Mouse (Mus musculus) liver, embryonic 13.5 days (tissue): ENCODE results near the gene Trim65. TPM values are rescaled to one million over a fixed set of nuclear protein-coding genes. Genes with fewer than 3 reads are reported as not detected.
A peak's percentile ranks its signal among the peaks of the same experiment; 100 is the strongest.

Source experiments
- ATAC-seq: fragments of 200-750 bp; cut with Nextera tagmentation; 2 replicates; pipeline ENCODE4 v1.8.0; 2017; ENCODE audit warnings: low read depth, mild to moderate bottlenecking, moderate number of reproducible peaks, moderate library complexity
- DNase-seq: peaks from one replicate; pipeline ENCODE4 v3.0.0; 2022
- H3K27ac ChIP-seq: fragments of 300-500 bp; sonication (generic); 2 replicates; pipeline ENCODE4 v1.5.1; 2015; ENCODE audit warnings: moderate library complexity, mild to moderate bottlenecking, inconsistent platforms
- H3K27me3 ChIP-seq: fragments of 300-500 bp; sonication (generic); 2 replicates; pipeline ENCODE4 v1.6.1; 2015; ENCODE audit warnings: mild to moderate bottlenecking, inconsistent platforms
- H3K36me3 ChIP-seq: fragments of 300-500 bp; sonication (generic); 2 replicates; pipeline ENCODE4 v1.6.1; 2015; ENCODE audit warnings: mild to moderate bottlenecking, inconsistent platforms
- H3K4me1 ChIP-seq: fragments of 300-500 bp; sonication (generic); replicated peaks from 2 replicates; pipeline ENCODE4 v1.6.1; 2015; ENCODE audit warnings: inconsistent platforms
- H3K4me2 ChIP-seq: fragments of 300-500 bp; sonication (generic); 2 replicates; pipeline ENCODE4 v1.6.1; 2015; ENCODE audit warnings: inconsistent platforms, mild to moderate bottlenecking, moderate library complexity
- H3K4me3 ChIP-seq: fragments of 300-500 bp; sonication (generic); replicated peaks from 2 replicates; pipeline ENCODE4 v1.5.1; 2015; ENCODE audit warnings: mild to moderate bottlenecking, inconsistent platforms
- H3K9ac ChIP-seq: fragments of 300-500 bp; sonication (generic); 2 replicates; pipeline ENCODE4 v1.6.1; 2015; ENCODE audit warnings: mild to moderate bottlenecking, inconsistent platforms
- H3K9me3 ChIP-seq: fragments of 300-500 bp; sonication (generic); replicated peaks from 2 replicates; pipeline ENCODE4 v1.6.1; 2016; ENCODE audit warnings: inconsistent platforms
- WGBS: fragments of 180-500 bp; shearing (Covaris S2); methylation state at CpG from one replicate; pipeline ENCODE4 v1.1.7; 2015; ENCODE audit not compliant: insufficient replicate concordance; 5-methylcytosine and 5-hydroxymethylcytosine counted together
- polyA plus RNA-seq: library from polyadenylated mRNA; unstranded; fragments of >200 nt; fragmentation: Nextera tagmentation; extraction: Ambion mirVana; gene quantifications from 2 replicates; pipeline ENCODE4 v1.2.1, GENCODE M21; 2015

Gene Trim65
- polyA plus RNA-seq, 1 experiment from 2014 or later = 1.1 TPM

DNA sequence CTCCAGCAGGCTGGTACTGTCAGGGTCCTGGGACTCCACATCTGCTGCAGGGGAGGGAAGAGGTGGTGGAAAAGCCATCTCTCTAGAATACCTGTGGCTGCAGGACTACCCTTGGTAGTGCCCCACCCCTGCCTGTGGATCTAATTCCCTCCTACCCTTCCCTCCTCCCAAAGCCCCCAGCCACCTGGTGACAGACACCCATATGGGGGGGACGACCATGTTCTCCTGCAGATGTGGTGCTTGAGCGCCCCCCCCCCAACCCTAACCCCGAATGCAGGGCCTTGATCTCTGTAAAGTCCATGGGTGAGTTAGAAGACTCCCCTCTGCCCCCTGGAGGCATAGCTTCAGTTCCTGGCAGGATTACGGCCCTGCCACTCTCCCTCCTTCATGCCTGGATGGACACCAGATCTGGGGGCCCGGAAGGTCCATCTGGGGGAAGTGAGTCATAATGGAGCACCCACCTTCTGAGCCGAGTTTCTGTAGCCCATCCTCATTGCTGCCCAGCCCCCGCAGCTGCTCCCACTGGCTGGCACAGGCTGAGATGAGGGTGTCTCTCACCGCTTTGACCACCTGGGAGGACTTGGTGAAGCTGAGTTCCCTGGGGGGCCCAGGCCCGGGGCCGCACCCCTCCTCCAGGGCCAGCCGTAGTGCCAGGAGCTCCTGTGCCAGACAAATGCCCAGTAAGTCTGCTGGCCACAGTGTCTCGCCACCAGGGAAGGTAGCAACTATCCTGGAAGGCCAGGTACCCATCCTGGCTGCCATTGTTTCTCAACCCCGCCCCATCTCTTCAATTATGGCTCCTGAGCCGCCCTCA lies 23.8 kb downstream of the Trim65 start:
- H3K27ac ChIP-seq = no peak overlapping the region
- H3K9me3 ChIP-seq = no peaks in the 10 kb centered on the region
- H3K9ac ChIP-seq = no peak overlapping the region
- H3K4me3 ChIP-seq = no peak overlapping the region
- H3K27me3 ChIP-seq = peaks cover 68% of the 10 kb centered on the region
- no peak for ATAC-seq
- H3K36me3 ChIP-seq = no peaks in the 10 kb centered on the region
- peak overlapping the region; percentile 8; the same call in 1 of the 2 replicates for H3K4me2 ChIP-seq
- 41% methylated on average over 14 of the region's 14 CpGs for WGBS
- H3K4me1 ChIP-seq = peaks cover 82% of the 10 kb centered on the region
- no peak for DNase-seq

DNA sequence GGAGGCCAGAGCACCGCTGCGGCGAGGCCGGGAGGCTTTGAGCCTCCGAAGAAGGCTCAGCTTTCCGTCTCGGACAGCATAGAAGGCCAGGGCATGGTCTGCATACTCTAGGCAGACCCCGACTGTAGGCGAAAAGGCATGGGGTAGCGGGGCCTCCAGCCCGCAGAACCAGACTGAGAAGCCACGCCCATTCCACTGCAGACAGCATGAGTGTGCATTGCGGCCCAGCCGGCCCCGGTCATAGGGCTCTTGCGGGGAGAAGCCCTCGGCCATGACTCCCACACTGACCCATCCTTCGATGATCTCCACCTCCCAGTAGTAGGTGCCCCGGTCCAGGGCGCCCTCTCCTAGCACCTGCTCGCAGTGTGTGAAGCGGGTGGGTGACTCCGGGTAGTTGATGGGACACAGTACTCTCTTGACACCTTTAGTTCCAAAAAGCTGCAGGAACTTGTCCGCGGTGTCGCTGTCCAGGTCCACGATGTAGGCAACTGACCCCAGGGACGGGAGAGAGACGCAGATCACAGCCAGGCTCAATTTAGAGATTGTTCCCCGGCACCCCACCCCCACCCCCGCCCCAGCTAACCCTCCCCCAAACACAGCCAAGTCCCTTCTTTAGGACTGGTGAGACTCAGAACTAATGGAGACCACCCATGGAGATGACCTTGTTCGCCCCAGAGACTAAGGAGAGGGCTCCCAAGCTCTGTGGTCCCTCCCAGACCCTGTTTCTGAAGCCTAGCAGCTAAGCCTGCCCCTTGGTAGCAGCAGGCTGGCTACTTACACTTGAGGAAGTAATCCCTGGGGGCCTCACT lies 24.6 kb downstream of the Trim65 start:
- no peaks in the 10 kb centered on the region for H3K36me3 ChIP-seq
- H3K4me3 ChIP-seq = 0 out of 2 replicates have a peak overlapping the region, but pooled peaks have one; percentile 10
- DNase-seq = peak; percentile 51
- ATAC-seq = no peak
- H3K9ac ChIP-seq = peak overlapping the region; percentile 15; the same call in 1 of the 2 replicates
- WGBS = 27% methylated on average over 32 of the region's 32 CpGs
- H3K27me3 ChIP-seq = peaks cover 60% of the 10 kb centered on the region
- peak overlapping the region; percentile 40 for H3K4me2 ChIP-seq
- H3K9me3 ChIP-seq = no peaks in the 10 kb centered on the region
- H3K27ac ChIP-seq = no peak overlapping the region
- H3K4me1 ChIP-seq = peaks cover 90% of the 10 kb centered on the region

DNA sequence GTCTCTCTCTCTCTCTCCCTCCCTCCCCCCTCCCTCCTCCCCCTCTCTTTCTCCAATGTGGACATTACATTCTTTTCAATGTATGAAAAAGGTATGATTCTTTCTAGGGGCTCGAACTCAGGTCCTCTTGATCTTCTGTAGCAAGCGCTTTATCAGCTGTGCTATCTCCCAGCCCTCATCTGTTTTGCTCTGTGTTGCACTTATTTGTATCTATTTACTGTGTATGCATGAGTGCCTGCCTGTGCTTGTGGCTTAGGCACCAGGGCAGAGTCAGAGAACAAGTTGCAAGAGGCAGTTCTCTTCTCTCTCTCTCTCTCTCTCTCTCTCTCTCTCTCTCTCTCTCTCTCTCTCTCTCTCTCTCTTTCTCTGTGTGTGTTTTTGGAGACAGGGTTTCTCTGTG lies 25.9 kb downstream of the Trim65 start:
- 54% methylated on average over 2 of the region's 2 CpGs for WGBS
- H3K36me3 ChIP-seq = no peaks in the 10 kb centered on the region
- H3K9me3 ChIP-seq = no peaks in the 10 kb centered on the region
- no peak overlapping the region for H3K4me3 ChIP-seq
- H3K9ac ChIP-seq = no peak overlapping the region
- H3K4me1 ChIP-seq = peaks cover 98% of the 10 kb centered on the region
- H3K27ac ChIP-seq = no peak overlapping the region
- H3K27me3 ChIP-seq = peaks cover 47% of the 10 kb centered on the region
- no peak for DNase-seq
- ATAC-seq = no peak
- H3K4me2 ChIP-seq = no peak overlapping the region

DNA sequence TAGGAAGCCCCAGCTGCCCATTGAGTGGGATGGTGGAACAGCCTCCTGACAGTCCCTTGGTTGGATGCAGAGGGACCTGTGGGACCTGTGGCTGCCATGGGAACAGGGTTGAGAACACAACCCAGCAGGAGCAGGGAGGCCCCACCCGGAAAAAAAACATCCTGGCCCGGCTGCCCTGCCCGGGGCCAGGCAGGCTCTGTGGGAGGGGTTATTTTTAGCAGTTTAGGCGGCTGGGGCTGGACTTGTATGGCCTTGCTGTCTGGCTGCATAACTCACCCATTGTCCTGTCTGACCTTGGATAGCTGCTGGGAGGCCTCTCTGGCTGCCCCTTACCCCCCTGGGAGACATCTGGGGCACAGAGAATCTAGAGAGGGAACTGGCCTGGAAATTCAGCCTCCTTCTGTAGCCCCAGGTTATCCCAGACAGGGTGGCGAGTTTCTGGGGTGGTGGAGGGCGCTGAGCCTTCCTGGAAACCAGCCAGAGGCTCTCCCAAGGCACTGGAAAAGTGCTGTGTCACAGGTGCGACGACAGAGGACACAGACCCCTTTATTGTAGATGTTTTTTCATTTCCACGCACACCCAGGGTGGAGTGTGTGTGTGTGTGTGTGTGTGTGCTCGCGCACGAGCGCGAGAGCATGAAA lies 26.8 kb downstream of the Trim65 start:
- no peak overlapping the region for H3K4me2 ChIP-seq
- H3K4me3 ChIP-seq = no peak overlapping the region
- H3K4me1 ChIP-seq = peaks cover 98% of the 10 kb centered on the region
- 0 out of 2 replicates have a peak overlapping the region, but pooled peaks have one; percentile 3 for H3K9ac ChIP-seq
- DNase-seq = no peak
- WGBS = 38% methylated on average over 14 of the region's 14 CpGs
- peaks cover 37% of the 10 kb centered on the region for H3K27me3 ChIP-seq
- no peaks in the 10 kb centered on the region for H3K9me3 ChIP-seq
- ATAC-seq = peak; percentile 47; the same call in 1 of the 2 replicates
- no peaks in the 10 kb centered on the region for H3K36me3 ChIP-seq
- peak overlapping the region; percentile 37; the same call in 1 of the 2 replicates for H3K27ac ChIP-seq

GRCm38 (mm10) chr11:116103572-116103971 lies 27.4 kb downstream of the Trim65 start:
- no peak for DNase-seq
- H3K27ac ChIP-seq = no peak overlapping the region
- no peak overlapping the region for H3K4me3 ChIP-seq
- WGBS = 58% methylated on average over 12 of the region's 12 CpGs
- peaks cover 98% of the 10 kb centered on the region for H3K4me1 ChIP-seq
- H3K9ac ChIP-seq = no peak overlapping the region
- H3K27me3 ChIP-seq = peaks cover 32% of the 10 kb centered on the region
- H3K36me3 ChIP-seq = no peaks in the 10 kb centered on the region
- no peaks in the 10 kb centered on the region for H3K9me3 ChIP-seq
- ATAC-seq = no peak
- no peak overlapping the region for H3K4me2 ChIP-seq

DNA sequence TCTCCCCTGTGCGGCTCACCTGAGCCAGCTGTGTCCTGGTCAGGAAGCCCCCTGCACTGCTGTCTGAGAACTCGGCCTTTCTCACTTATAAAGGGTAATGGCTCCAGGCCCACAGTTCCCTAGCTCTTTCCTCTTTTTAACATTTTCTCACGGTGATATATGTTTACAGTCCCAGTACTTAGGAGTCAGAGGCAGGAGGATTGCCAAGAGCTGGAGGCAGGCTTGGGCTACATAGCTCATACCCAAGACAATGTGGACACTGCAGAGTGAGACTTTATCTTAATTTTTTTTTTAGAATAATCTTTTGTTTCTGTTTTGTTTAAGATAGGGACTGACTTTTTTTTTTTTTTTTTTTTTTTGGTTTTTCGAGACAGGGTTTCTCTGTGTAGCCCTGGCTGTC lies 28.5 kb downstream of the Trim65 start:
- Histone ChIP-seq H3K36me3 (no peaks in the 10 kb centered on the region), H3K4me1 (peaks cover 89% of the 10 kb centered on the region), H3K9ac (no peak overlapping the region), H3K9me3 (no peaks in the 10 kb centered on the region), H3K4me2 (no peak overlapping the region), H3K27ac (peak overlapping the region; percentile 65), H3K27me3 (peaks cover 21% of the 10 kb centered on the region), H3K4me3 (no peak overlapping the region)
- no peak for DNase-seq
- no peak for ATAC-seq
- WGBS = 43% methylated on average over 3 of the region's 4 CpGs

DNA sequence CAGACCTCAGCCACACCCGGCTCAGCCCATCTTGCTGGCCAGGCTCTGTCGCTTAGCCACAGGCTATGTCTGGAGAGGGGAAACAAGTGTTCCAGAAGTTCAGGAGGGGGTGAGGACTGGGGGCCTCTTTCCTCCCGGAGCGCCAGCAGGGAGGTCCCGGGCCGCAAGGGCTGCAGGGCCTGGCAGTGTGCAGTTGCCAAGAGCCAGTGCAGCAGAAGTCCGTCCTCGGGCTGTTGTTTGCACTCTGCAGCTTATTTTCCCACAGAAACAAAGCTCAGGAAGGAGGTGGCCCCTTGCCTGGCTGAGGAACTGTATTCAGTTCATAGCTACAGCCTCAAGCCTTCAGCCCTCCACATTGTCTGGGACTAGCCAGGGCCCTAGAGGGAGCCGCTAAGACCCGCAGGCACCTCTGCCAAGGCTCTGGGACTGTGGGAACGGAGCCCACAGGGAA lies 29.0 kb downstream of the Trim65 start:
- H3K9me3 ChIP-seq = no peaks in the 10 kb centered on the region
- peak overlapping the region; percentile 52 for H3K9ac ChIP-seq
- ATAC-seq = peak; percentile 21; the same call in 1 of the 2 replicates
- H3K4me3 ChIP-seq = no peak overlapping the region
- no peaks in the 10 kb centered on the region for H3K36me3 ChIP-seq
- peak overlapping the region; percentile 24 for H3K4me2 ChIP-seq
- H3K27ac ChIP-seq = peak overlapping the region; percentile 65
- 29% methylated on average over 11 of the region's 11 CpGs for WGBS
- no peak for DNase-seq
- peaks cover 84% of the 10 kb centered on the region for H3K4me1 ChIP-seq
- peaks cover 16% of the 10 kb centered on the region for H3K27me3 ChIP-seq

GRCm38 (mm10) chr11:116100839-116101238 lies 30.1 kb downstream of the Trim65 start:
- ATAC-seq (no peak), DNase-seq (no peak)
- Histone ChIP-seq H3K27ac (no peak overlapping the region), H3K36me3 (no peaks in the 10 kb centered on the region), H3K9ac (no peak overlapping the region), H3K27me3 (peaks cover 5% of the 10 kb centered on the region), H3K4me3 (no peak overlapping the region), H3K4me2 (no peak overlapping the region), H3K4me1 (peaks cover 73% of the 10 kb centered on the region), H3K9me3 (0 out of 2 replicates have a peak, but pooled peaks cover 4% of the 10 kb centered on the region)
- 67% methylated on average over 7 of the region's 7 CpGs for WGBS

DNA sequence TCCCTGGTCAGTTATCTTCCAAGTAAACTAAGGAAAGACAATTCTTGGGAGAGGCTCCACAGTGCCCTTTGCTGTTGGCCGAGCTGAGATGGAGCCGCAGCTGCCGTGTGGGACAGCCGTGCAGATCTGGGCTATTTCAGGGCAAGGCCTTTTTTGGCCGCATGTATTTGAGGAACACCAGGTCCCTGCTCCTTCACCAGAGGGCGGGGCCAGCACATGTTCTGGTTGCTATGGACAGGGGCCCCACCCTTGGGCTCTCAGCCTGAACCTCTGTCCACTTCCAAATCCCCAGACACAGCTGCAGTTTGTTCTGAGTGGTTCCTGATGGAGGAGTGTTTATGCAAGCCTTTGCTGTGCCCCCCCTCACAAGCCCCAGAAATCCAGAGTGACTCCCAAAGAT lies 30.5 kb downstream of the Trim65 start:
- Histone ChIP-seq H3K4me3 (no peak overlapping the region), H3K9me3 (0 out of 2 replicates have a peak, but pooled peaks cover 4% of the 10 kb centered on the region), H3K4me1 (peaks cover 69% of the 10 kb centered on the region), H3K27me3 (peaks cover under 1% of the 10 kb centered on the region; the same call in 1 of the 2 replicates), H3K9ac (no peak overlapping the region), H3K27ac (peak overlapping the region; percentile 36; the same call in 1 of the 2 replicates), H3K36me3 (no peaks in the 10 kb centered on the region), H3K4me2 (no peak overlapping the region)
- DNase-seq (no peak), ATAC-seq (no peak)
- WGBS = 47% methylated on average over 6 of the region's 6 CpGs

GRCm38 (mm10) chr11:116099462-116099861 lies 31.5 kb downstream of the Trim65 start:
- peaks cover 66% of the 10 kb centered on the region for H3K4me1 ChIP-seq
- H3K4me2 ChIP-seq = no peak overlapping the region
- no peaks in the 10 kb centered on the region for H3K27me3 ChIP-seq
- no peaks in the 10 kb centered on the region for H3K36me3 ChIP-seq
- no peak for ATAC-seq
- H3K9ac ChIP-seq = no peak overlapping the region
- H3K9me3 ChIP-seq = 0 out of 2 replicates have a peak, but pooled peaks cover 4% of the 10 kb centered on the region
- H3K4me3 ChIP-seq = no peak overlapping the region
- H3K27ac ChIP-seq = peak overlapping the region; percentile 36; the same call in 1 of the 2 replicates
- no peak for DNase-seq
- 34% methylated on average over 6 of the region's 6 CpGs for WGBS
